Mouse (Mus musculus): ENCODE measurements at regions not wholly inside any gene's neighbourhood (a gene's known extent, or its start where the extent isn't known, plus 50 kb on each side); places are given as distances from the start of the nearest gene placed in this dataset.

GRCm38 (mm10) chr2:128313582-128313918 lies 187.7 kb downstream of the Bcl2l11 start:
- DNase-seq (ENCODE audit: low read depth in 3 of 3, low spot score in 3 of 3) = no peak
- H3K36me3 ChIP-seq (replicated peaks; ENCODE audit: control insufficient read depth, insufficient read depth, low read depth) = no peaks in the 10 kb centered on the region
- 66% methylated on average over 2 of the region's 2 CpGs for WGBS (ENCODE audit: insufficient replicate concordance)

GRCm38 (mm10) chr2:128313948-128314347 lies 188.1 kb downstream of the Bcl2l11 start:
- Histone ChIP-seq H3K9me3 (ENCODE audit: control insufficient read depth, low read length) (no peaks in the 10 kb centered on the region), H3K9ac (replicated peaks) (no peak overlapping the region), H3K4me3 (ENCODE audit: insufficient read depth in 1 of 2, low read depth in 2 of 2, low read length in 2 of 2) (no peak overlapping the region), H3K4me1 (replicated peaks; ENCODE audit: control insufficient read depth in 2 of 2, insufficient read depth in 2 of 2, low read length in 1 of 2) (peaks cover 0 to 3% of the 10 kb centered on the region in 2 experiments; a peak in 1 of 4 replicates), H3K4me2 (ENCODE audit: low read depth) (no peak overlapping the region), H3K27me3 (ENCODE audit: control insufficient read depth, insufficient read depth, low read length) (no peaks in the 10 kb centered on the region), H3K27ac (no peak overlapping the region), H3K36me3 (replicated peaks; ENCODE audit: control insufficient read depth, insufficient read depth, low read depth) (no peaks in the 10 kb centered on the region)
- TF ChIP-seq CTCF (IDR thresholded peaks at IDR 0.05; ENCODE audit: low read depth) (no peak), EP300 (IDR thresholded peaks at IDR 0.05; ENCODE audit: low read depth) (no peak)
- DNase-seq (ENCODE audit: low read depth in 3 of 3, low spot score in 3 of 3) = no peak
- no peak for ATAC-seq (ENCODE audit: insufficient read depth)
- WGBS (ENCODE audit: insufficient replicate concordance) = 62% methylated on average over 1 of the region's 1 CpGs

More at GRCm38 (mm10) chr2:128313582-128313918, 187.7 kb downstream of the Bcl2l11 start:
- TF ChIP-seq CTCF (IDR thresholded peaks at IDR 0.05; ENCODE audit: low read depth) (no peak), EP300 (IDR thresholded peaks at IDR 0.05; ENCODE audit: low read depth) (no peak)
- Histone ChIP-seq H3K9ac (replicated peaks) (no peak overlapping the region), H3K27ac (no peak overlapping the region), H3K27me3 (ENCODE audit: control insufficient read depth, insufficient read depth, low read length) (no peaks in the 10 kb centered on the region), H3K4me2 (ENCODE audit: low read depth) (no peak overlapping the region), H3K4me1 (replicated peaks; ENCODE audit: control insufficient read depth in 2 of 2, insufficient read depth in 2 of 2, low read length in 1 of 2) (peaks cover 0 to 3% of the 10 kb centered on the region in 2 experiments; a peak in 1 of 4 replicates), H3K4me3 (ENCODE audit: insufficient read depth in 1 of 2, low read depth in 2 of 2, low read length in 2 of 2) (no peak overlapping the region), H3K9me3 (ENCODE audit: control insufficient read depth, low read length) (no peaks in the 10 kb centered on the region)
- no peak for ATAC-seq (ENCODE audit: insufficient read depth)

- no peaks in the 10 kb centered on the region for H3K9me3 ChIP-seq (ENCODE audit: control insufficient read depth, low read length)
- no peak overlapping the region for H3K4me3 ChIP-seq (ENCODE audit: insufficient read depth in 1 of 2, low read depth in 2 of 2, low read length in 2 of 2)
- H3K4me2 ChIP-seq (ENCODE audit: low read depth) = no peak overlapping the region
- ATAC-seq (ENCODE audit: insufficient read depth) = no peak
- WGBS (ENCODE audit: insufficient replicate concordance) = 20% methylated on average over 2 of the region's 2 CpGs
- H3K36me3 ChIP-seq (replicated peaks; ENCODE audit: control insufficient read depth, insufficient read depth, low read depth) = no peaks in the 10 kb centered on the region
- no peak for DNase-seq (ENCODE audit: low read depth in 3 of 3, low spot score in 3 of 3)
- no peak overlapping the region for H3K27ac ChIP-seq
- no peaks in the 10 kb centered on the region for H3K27me3 ChIP-seq (ENCODE audit: control insufficient read depth, insufficient read depth, low read length)
- H3K9ac ChIP-seq (replicated peaks) = no peak overlapping the region
- peaks cover 0 to 3% of the 10 kb centered on the region in 2 experiments; a peak in 1 of 4 replicates for H3K4me1 ChIP-seq (replicated peaks; ENCODE audit: control insufficient read depth in 2 of 2, insufficient read depth in 2 of 2, low read length in 1 of 2)
- TF ChIP-seq CTCF (IDR thresholded peaks at IDR 0.05; ENCODE audit: low read depth) (no peak), EP300 (IDR thresholded peaks at IDR 0.05; ENCODE audit: low read depth) (no peak)
Measured at GRCm38 (mm10) chr2:128316516-128316915, 190.7 kb downstream of the Bcl2l11 start.

GRCm38 (mm10) chr2:128318266-128318665 lies 192.4 kb downstream of the Bcl2l11 start:
- H3K4me1 ChIP-seq (replicated peaks; ENCODE audit: control insufficient read depth in 2 of 2, insufficient read depth in 2 of 2, low read length in 1 of 2) = no peaks in the 10 kb centered on the region

GRCm38 (mm10) chr2:128318956-128319355 lies 193.1 kb downstream of the Bcl2l11 start:
- no peaks in the 10 kb centered on the region for H3K36me3 ChIP-seq (replicated peaks; ENCODE audit: control insufficient read depth, insufficient read depth, low read depth)
- H3K27me3 ChIP-seq (ENCODE audit: control insufficient read depth, insufficient read depth, low read length) = no peaks in the 10 kb centered on the region
- 36% methylated on average over 5 of the region's 5 CpGs for WGBS (ENCODE audit: insufficient replicate concordance)
- DNase-seq (ENCODE audit: low read depth in 3 of 3, low spot score in 3 of 3) = no peak
- H3K4me1 ChIP-seq (replicated peaks; ENCODE audit: control insufficient read depth in 2 of 2, insufficient read depth in 2 of 2, low read length in 1 of 2) = no peaks in the 10 kb centered on the region
- no peak for ATAC-seq (ENCODE audit: insufficient read depth)
- no peaks in the 10 kb centered on the region for H3K9me3 ChIP-seq (ENCODE audit: control insufficient read depth, low read length)
- H3K4me3 ChIP-seq (ENCODE audit: insufficient read depth in 1 of 2, low read depth in 2 of 2, low read length in 2 of 2) = no peak overlapping the region
- H3K27ac ChIP-seq = no peak overlapping the region
- no peak overlapping the region for H3K4me2 ChIP-seq (ENCODE audit: low read depth)
- TF ChIP-seq EP300 (IDR thresholded peaks at IDR 0.05; ENCODE audit: low read depth) = no peak
- TF ChIP-seq CTCF (IDR thresholded peaks at IDR 0.05; ENCODE audit: low read depth) = no peak
- H3K9ac ChIP-seq (replicated peaks) = no peak overlapping the region

More at GRCm38 (mm10) chr2:128318266-128318665, 192.4 kb downstream of the Bcl2l11 start:
- Histone ChIP-seq H3K4me2 (ENCODE audit: low read depth) (no peak overlapping the region), H3K36me3 (replicated peaks; ENCODE audit: control insufficient read depth, insufficient read depth, low read depth) (no peaks in the 10 kb centered on the region), H3K9me3 (ENCODE audit: control insufficient read depth, low read length) (no peaks in the 10 kb centered on the region), H3K27me3 (ENCODE audit: control insufficient read depth, insufficient read depth, low read length) (no peaks in the 10 kb centered on the region), H3K9ac (replicated peaks) (no peak overlapping the region), H3K27ac (no peak overlapping the region), H3K4me3 (ENCODE audit: insufficient read depth in 1 of 2, low read depth in 2 of 2, low read length in 2 of 2) (no peak overlapping the region)
- no peak for ATAC-seq (ENCODE audit: insufficient read depth)
- 46% methylated on average over 4 of the region's 4 CpGs for WGBS (ENCODE audit: insufficient replicate concordance)
- no peak for DNase-seq (ENCODE audit: low read depth in 3 of 3, low spot score in 3 of 3)
- TF ChIP-seq EP300 (IDR thresholded peaks at IDR 0.05; ENCODE audit: low read depth) (no peak), CTCF (IDR thresholded peaks at IDR 0.05; ENCODE audit: low read depth) (no peak)

All from liver, embryonic 14.5 days (tissue).